Mouse (Mus musculus) forelimb bud, embryonic 11.5 days (tissue): ENCODE measurements around the gene Kalrn.

Experiments
- DNase-seq: peaks from one replicate; pipeline ENCODE4 v3.0.0-alpha.2; 2012; ENCODE audit warnings: low read depth, low spot score

Gene Kalrn

DNA sequence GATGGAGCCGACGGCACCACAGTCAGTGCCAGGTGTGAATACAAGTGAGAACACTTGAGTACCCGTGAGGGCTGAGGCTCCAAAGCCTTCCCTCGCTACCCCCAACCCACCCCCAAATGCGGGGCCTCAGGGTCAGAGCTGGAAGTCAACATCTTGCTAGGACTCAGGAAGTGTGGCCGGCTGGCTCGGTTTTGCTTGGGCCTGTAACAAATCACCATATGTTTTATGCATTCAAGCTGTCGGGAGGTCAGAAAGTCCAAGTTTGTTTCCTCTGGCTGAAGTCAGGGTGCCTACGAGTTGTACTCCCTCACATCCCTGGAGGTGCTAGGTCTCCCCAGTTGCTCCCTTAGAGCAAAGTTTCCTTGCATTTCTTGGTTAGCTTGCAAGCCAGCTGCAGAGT, 633.7 kb downstream of the Kalrn start:
- DNase-seq = peak; percentile 40

DNA sequence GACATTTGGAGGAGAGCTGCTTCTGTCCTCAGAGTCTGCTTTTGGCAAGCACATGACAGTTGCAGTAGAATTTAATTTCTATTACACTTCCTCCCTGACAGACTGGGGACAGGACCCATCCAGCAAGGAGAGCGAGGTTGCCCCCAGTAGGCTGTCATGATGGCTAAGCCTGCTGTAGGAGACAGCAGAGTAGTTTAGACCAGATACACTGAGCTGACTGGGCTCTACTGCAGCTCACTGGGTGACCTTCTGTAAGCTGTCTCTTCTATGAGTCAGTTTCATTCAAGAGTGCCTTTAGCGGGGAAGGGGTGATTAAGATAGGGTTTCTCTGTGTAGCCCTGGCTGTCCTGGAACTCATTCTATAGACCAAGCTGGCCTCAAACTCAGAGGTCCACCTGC, 634.2 kb downstream of the Kalrn start:
- DNase-seq = no peak

DNA sequence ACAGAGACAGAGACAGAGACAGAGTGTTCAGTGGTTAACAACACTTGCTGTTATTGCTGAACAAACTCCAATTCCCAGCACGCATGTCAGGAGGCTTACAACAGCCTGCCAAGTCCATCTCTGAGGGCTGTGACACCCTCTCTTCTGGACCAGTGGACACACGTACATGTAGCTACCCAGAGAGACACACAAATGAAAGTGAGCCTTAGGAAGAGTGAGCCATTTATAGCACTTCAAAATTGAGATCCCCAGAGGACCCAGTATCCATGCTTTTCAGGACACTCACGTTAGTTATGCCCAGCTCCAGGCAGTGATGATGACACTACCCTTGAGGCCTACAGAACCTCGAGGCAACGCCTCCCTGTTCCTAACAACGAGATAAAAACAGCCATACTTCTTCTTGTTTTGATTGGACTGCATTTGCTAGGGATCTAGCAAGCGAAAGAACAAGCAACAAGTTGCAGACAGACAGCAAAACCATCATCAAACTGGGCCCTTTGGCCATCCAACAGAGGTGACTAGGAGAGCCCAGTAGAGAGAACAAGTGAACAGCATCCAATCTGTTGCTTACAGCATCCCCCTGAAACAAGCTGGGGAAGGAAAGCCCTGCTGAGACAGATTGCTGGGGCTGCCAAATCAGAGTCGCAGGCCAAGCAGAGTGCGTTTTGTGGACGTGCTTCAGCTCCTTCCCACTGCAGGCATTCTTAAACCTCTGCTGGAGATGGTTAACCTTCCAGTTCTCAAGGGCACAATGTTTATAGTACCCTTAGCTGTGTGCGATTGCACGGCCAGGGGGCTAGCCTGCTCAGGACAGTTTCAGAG, 634.8 kb downstream of the Kalrn start:
- no peak for DNase-seq

DNA sequence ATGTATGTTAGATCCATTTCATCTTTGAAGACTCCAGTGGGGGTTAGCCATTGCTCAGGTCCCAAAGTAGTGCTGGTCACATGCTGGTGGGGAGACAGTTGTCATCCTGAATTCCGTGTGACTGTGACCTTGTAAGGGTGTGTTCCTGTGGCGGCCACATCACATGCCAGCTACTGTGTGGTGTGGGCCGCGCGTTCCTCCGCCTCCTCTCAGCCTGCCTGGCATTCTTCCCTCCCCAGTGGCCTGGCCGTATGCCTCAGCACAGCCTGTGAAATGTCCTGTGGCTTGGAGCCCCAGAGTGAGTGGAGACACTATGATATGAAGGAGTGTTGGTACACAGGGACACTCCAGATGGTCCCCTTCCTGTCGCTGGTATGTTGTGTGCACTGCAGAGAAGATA, 635.8 kb downstream of the Kalrn start:
- no peak for DNase-seq

DNA sequence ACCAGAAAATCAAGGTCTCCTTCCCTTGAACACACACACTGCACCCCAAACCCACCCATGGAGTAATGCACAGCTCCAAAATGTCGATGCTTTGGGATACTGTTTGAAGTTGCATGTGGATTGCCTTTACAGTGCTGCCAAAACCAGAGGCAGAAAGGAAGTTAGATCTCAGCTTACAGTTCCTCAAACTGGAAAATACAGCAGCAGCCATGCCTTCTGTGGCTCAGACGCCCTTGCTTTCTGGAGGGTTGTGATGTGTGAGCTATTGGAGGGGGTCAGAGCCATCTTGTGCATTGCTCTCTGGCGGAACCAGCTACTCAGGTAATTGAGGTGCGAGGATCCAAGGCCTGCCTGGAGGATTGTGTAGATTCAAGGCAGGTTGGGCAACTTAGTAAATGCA, 636.4 kb downstream of the Kalrn start:
- no peak for DNase-seq

DNA sequence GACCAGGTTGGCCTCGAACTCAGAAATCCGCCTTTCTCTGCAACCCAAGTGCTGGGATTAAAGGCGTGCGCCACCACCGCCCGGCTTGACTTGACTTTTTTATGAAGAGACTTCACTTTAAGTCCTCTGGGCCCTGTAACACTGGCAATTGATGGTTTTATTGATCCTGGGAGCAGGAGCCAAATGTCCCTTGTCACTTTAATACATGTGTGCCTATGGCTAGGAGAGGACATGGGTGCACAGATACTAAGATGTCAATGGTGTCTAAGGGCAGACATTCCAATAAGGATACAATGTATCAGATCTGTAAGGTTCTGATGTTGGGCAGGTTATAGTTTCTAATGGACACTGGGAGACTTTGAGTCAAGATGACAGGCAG, 637.9 kb downstream of the Kalrn start:
- DNase-seq = no peak

DNA sequence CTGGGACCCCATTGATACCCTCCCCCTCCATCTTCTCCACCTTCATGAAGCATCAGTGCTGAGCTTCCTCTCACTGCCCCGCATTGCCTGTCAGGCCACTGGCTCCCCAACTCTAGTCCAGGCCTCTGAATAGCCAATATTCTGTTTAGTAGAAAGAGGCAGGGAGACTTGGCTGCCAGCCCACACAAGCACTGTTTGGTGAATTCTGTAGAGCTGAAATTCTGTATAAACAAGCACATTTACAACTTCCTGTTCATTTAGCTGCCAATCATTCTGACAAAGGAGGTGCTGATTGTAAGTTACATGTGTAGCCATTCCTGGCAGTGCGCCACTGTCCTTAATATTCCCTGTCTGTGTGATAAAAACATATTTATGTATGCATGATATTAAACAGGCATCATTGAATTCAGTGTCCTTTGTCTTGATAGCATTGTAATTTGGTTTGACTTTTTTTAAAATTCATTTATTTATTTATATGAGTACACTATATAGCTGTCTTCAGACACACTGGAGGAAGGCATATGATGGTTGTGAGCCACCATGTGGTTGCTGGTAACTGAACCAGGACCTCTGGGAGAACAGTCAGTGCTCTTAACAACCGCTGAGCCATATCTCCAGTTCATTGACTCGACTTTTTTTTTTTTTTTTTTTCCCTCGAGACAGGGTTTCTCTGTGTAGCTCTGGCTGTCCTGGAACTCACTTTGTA, 638.5 kb downstream of the Kalrn start:
- DNase-seq = no peak

DNA sequence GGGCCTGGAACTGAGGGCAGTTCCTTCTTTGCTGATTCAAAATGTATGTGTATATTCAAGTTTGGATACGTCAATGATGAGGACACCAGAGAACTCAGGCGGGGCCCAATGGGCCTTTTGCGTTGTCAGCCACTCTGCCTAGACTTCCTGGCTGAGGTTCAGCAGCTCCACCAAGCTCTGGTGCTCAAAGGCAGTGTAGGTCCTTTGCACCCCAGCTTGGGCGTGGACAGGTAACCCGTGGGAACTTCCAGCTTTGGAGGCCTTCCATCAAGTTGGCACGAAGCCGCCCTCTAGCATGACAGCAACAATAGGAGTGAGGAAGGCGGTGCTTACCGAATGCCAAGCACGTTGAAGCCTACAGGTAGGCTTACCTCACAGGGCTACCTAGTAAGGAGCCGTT, 639.9 kb downstream of the Kalrn start:
- DNase-seq = no peak

DNA sequence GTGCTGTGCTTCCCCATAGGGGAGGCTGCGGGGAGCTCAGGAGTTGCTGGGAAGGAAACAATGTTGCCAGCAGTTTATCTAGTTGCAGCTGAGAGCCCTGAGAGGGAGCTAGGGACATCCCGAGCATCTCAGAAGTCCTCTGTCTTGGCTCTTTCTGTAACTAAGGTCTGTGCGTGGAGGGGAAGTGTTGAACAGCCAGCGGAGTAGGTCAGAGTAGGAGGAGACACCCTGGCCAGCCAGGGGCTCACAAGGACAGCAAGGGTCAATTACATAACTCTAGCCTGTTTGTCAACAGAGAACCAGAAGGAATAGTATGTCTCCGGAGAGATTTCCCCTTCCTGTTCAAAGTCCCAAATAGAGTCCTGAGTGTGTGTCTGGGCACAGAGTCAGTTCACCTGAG, 641.2 kb downstream of the Kalrn start:
- no peak for DNase-seq

DNA sequence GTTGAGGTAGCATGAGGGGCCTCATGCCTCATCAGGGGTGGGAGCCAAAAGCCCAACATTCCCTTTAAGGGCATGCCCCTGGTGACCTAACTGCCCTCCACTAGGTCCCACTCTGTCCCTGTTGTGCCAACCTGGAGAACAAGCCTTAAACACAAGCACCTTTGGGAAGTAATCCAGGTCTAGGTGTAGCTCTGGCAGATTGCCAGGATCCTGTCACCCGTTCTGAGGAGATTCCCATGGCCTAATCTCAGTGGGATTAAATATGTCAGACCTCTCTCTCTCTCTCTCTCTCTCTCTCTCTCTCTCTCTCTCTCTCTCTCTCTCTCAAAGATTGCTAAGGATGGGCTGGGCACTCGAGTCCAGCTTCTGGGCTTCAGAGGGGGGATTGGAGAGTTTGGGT, 641.6 kb downstream of the Kalrn start:
- DNase-seq = no peak

DNA sequence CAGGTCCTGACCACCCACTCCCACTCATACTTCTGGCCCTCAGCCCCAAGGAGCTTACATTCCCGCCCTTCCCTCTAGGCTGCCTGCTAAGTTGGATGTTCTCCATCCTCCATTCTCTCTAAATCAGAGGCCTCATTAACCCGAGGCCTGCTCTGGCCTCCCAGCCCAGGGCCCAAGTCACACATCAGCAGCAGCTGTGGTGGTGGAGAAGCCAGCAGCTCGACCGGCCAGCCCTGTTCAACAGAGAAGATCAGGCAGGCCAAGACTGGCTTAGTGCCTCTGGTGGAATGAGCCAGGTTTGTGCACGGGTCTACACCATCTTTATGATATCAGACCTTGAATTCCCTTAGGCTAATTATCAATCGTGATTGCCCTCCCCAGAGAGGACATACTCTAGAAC, 642.5 kb downstream of the Kalrn start:
- DNase-seq = no peak

DNA sequence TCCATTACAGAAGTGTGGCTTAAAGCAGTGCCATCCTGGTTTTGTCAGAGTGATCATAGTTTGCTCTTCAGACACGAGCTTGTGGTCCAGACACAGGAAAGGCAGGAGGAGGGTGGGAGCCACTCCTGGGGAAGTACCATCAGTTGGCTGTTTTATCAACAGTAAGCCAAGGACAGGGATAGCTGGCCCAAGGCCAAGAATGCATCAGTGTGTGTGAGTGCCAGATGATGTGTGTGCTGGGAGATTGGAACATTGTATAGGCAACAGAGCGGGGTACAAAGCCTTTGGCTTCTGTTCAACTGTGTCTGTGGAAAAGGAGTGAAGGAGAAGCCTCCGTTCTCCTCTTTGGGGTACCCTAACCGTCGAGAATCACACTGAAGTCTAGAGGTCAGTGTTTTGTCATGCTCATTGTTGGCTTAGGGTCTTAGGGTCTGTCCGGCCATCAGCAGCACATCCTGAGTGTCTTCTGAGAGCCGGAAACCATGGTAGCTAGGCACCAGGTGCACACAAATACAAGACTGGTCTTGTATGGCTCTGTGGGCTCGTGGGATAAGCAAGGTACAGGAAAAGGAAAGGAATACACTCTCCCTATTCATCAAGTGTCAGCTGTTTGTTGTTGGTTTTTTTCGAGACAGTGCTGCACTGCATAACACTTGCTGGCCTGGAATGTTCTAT, 644.4 kb downstream of the Kalrn start:
- no peak for DNase-seq

DNA sequence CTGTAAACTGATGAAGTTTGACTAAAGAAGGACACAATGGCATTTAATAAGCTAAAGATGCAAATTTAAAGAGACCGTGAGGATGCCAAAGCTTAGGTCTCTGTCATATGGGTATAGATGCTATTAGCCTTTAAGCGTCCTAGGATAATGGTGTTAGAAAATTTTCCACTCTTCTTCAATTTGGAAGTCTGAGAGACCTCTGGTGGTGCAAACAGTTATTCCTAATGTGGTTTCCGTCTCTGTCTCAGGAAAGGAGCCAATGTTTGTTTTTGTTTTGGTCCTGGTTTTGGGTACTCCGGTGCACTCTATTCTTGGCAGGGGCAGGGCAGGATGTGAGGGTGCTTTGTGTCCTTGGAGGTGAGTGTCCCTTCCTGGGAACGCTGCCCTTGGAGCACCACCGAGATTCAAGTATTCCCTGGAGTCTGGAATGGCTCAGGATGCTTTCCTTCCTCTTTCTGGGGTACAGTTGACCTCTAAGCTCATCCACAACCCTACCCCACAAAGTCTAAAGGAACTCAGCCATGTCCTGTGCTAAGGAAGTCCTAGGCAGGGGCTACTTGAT, 646.0 kb downstream of the Kalrn start:
- DNase-seq = no peak

DNA sequence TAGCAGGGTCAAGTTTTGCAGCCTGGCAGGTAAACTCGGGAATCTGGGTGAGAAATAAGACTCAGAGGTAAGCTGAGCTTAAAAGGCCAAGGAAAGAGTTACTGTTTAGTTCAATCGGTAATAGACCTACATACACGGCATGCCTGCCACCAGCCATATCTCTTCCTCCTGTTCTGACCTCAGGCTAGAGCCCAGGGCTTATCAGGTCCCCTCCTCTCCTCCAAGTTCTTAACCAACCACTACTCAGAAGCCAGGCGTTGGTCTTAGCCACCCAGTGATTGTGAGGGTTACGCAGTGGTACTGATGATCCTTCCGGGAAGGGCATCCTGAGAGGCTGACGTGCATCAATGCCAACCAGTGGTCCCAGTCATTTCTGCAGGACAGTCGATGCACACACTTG, 649.6 kb downstream of the Kalrn start:
- no peak for DNase-seq

DNA sequence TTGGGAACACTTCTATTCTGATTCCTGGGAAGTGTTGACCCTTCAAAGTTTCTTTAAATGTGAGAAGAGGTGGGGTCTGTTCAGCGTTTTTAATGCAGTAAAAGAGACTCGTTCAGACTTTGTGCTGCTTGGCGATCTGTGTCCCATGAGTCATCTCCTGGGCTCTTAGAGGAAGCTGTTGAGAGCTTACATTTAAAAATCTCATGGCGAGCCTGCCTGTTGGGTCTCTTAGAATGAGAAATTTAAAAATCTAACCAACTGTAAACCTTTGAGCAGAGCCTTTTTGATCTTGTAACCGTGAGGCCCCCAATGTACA, 650.4 kb downstream of the Kalrn start:
- DNase-seq = no peak

DNA sequence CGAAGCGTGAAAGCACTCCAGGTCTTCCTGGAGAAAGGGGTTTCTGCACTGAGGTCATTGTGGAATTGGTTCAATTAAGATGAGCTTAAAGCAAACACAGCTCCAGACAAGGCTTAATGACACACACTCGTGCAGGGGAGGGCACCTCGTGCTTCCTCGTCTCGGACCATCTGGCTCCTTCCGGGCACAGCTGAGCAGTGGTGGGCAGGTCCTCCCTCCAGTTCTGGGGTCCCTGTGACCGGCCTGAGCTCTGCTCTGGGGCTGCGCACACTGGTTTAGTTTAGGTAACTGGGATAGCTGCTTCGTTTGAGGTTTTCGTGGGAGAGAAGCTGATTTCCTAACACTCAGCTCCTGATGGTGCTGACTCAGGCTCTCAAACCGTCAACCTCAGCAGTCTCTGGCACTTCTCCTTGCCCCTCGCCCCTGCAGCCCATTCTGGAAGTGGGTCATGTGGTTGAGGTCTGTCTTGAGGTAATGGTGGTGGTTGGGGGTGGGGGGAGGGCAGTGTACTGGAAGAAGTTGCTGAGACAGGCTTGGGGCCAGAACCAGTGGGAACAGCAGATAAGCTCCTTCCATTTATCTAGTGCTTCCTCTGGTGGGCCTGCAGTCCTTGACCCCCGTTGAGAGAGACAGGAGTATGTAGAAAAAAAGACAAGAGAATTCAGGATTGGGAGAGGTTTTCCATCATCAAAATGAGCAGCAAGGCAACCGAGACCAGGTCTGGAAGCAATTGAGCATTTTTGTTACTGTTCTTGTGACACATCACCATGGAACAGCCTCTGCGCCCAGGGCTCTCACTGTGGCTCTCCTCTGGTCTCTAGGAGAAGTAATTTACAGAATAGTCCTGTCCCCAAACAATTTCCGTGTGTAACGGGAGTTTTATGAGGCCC, 651.0 kb downstream of the Kalrn start:
- peak; percentile 61 for DNase-seq

DNA sequence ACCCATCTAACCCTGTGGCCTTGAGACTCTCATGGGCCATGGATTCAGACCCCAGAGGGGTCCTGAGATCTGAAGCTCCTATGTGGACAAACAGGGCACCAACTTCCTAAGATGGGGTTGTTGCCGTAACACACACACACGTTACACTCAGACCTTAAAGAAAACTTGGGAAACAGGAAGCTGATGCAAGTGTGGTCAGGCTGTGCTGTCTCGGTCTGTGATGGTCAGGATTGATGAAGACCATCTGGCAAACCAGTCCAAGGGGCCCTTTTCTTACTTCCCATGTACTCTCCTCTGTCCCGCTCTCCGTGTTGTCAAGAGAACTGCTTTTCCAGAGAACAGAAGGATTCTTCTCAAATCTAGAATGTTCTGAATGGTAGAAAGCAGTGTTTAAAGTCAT, 651.8 kb downstream of the Kalrn start:
- no peak for DNase-seq
